Mouse (Mus musculus) hindbrain, embryonic 15.5 days (tissue): ENCODE data around the gene Pdxp. TPM values are rescaled to one million over a fixed set of nuclear protein-coding genes. Genes with fewer than 3 reads are reported as not detected.
A peak's percentile ranks its signal among the peaks of the same experiment; 100 is the strongest.

Experiments
- ATAC-seq: fragments of 200-750 bp; cut with Nextera tagmentation; 2 replicates; pipeline ENCODE4 v1.8.0; 2017; ENCODE audit warnings: low read depth, moderate number of reproducible peaks, moderate TSS enrichment; ENCODE audit not compliant: low FRiP score
- H3K27ac ChIP-seq: fragments of 300-500 bp; sonication (generic); replicated peaks from 2 replicates; pipeline ENCODE4 v1.5.1; 2015; ENCODE audit warnings: mild to moderate bottlenecking, inconsistent platforms
- H3K27me3 ChIP-seq: fragments of 300-500 bp; sonication (generic); 2 replicates; pipeline ENCODE4 v1.6.1; 2015; ENCODE audit warnings: control low read depth, inconsistent platforms
- H3K36me3 ChIP-seq: fragments of 300-500 bp; sonication (generic); 2 replicates; pipeline ENCODE4 v1.6.1; 2015; ENCODE audit warnings: control low read depth, inconsistent platforms
- H3K4me1 ChIP-seq: fragments of 300-500 bp; sonication (generic); replicated peaks from 2 replicates; pipeline ENCODE4 v1.6.1; 2015; ENCODE audit warnings: control low read depth, inconsistent platforms
- H3K4me2 ChIP-seq: fragments of 300-500 bp; sonication (generic); 2 replicates; pipeline ENCODE4 v1.6.1; 2015; ENCODE audit warnings: moderate library complexity, mild to moderate bottlenecking, inconsistent platforms
- H3K4me3 ChIP-seq: fragments of 300-500 bp; sonication (generic); 2 replicates; pipeline ENCODE4 v1.5.1; 2015; ENCODE audit warnings: mild to moderate bottlenecking, inconsistent platforms
- H3K9ac ChIP-seq: fragments of 300-500 bp; sonication (generic); 2 replicates; pipeline ENCODE4 v1.6.1; 2015; ENCODE audit warnings: inconsistent platforms
- H3K9me3 ChIP-seq: fragments of 300-500 bp; sonication (generic); 2 replicates; pipeline ENCODE4 v1.6.1; 2016; ENCODE audit warnings: control low read depth, inconsistent platforms
- WGBS: fragments of 180-500 bp; shearing (Covaris S2); methylation state at CpG from one replicate; pipeline ENCODE4 v1.1.7; 2015; 5-methylcytosine and 5-hydroxymethylcytosine counted together
- polyA plus RNA-seq: library from polyadenylated mRNA; unstranded; fragments of >200 nt; fragmentation: Nextera tagmentation; extraction: Ambion mirVana; gene quantifications from 2 replicates; pipeline ENCODE4 v1.2.1, GENCODE M21; 2015

Pdxp gene
- polyA plus RNA-seq, 1 experiment from 2014 or later, result 110 TPM

GRCm38 (mm10) chr15:78934784-78935320 lies 21.1 kb downstream of the Pdxp start, which contains the start of gene Nol12:
Gene Nol12, plus strand, starts transcription at chr15:78934933.
- under 1% methylated on average over 39 of the region's 42 CpGs for WGBS
- Histone ChIP-seq H3K27me3 (no peaks in the 10 kb centered on the region), H3K4me3 (peak within 1 kb of the TSS; percentile 76), H3K27ac (peak within 1 kb of the TSS; percentile 84), H3K4me1 (peaks cover 12% of the 10 kb centered on the region), H3K9me3 (no peaks in the 10 kb centered on the region), H3K9ac (peak within 1 kb of the TSS; percentile 68), H3K36me3 (peaks cover 18% of the 10 kb centered on the region), H3K4me2 (peak within 1 kb of the TSS; percentile 62)
- peak; percentile 90 for ATAC-seq

- WGBS, result 86% methylated on average over 12 of the region's 12 CpGs
- ATAC-seq, result no peak
- Histone ChIP-seq H3K9ac (no peak overlapping the region), H3K4me3 (no peak overlapping the region), H3K9me3 (no peaks in the 10 kb centered on the region), H3K4me1 (peaks cover 12% of the 10 kb centered on the region), H3K27me3 (no peaks in the 10 kb centered on the region), H3K36me3 (peaks cover 32% of the 10 kb centered on the region), H3K27ac (no peak overlapping the region), H3K4me2 (no peak overlapping the region)
Observed at GRCm38 (mm10) chr15:78936403-78936802, 22.7 kb downstream of the Pdxp start.

- no peaks in the 10 kb centered on the region for H3K9me3 ChIP-seq
- no peak overlapping the region for H3K9ac ChIP-seq
- H3K4me2 ChIP-seq, result no peak overlapping the region
- ATAC-seq, result no peak
- no peak overlapping the region for H3K4me3 ChIP-seq
- 76% methylated on average over 10 of the region's 10 CpGs for WGBS
- peaks cover 12% of the 10 kb centered on the region for H3K4me1 ChIP-seq
- H3K36me3 ChIP-seq, result peaks cover 35% of the 10 kb centered on the region
- H3K27ac ChIP-seq, result no peak overlapping the region
- no peaks in the 10 kb centered on the region for H3K27me3 ChIP-seq
Observed at GRCm38 (mm10) chr15:78937311-78937710, 23.6 kb downstream of the Pdxp start.

- WGBS, result 66% methylated on average over 2 of the region's 2 CpGs
- H3K27me3 ChIP-seq, result no peaks in the 10 kb centered on the region
- H3K4me1 ChIP-seq, result peaks cover 18% of the 10 kb centered on the region
- H3K9ac ChIP-seq, result no peak overlapping the region
- no peak overlapping the region for H3K27ac ChIP-seq
- no peak for ATAC-seq
- peaks cover 35% of the 10 kb centered on the region for H3K36me3 ChIP-seq
- no peak overlapping the region for H3K4me3 ChIP-seq
- no peaks in the 10 kb centered on the region for H3K9me3 ChIP-seq
- H3K4me2 ChIP-seq, result no peak overlapping the region
Observed at GRCm38 (mm10) chr15:78937963-78938362, 24.2 kb downstream of the Pdxp start.

- no peak overlapping the region for H3K4me2 ChIP-seq
- ATAC-seq, result no peak
- peaks cover 21% of the 10 kb centered on the region for H3K4me1 ChIP-seq
- H3K27me3 ChIP-seq, result no peaks in the 10 kb centered on the region
- WGBS, result 95% methylated on average over 13 of the region's 13 CpGs
- H3K36me3 ChIP-seq, result peaks cover 35% of the 10 kb centered on the region
- H3K4me3 ChIP-seq, result no peak overlapping the region
- no peak overlapping the region for H3K9ac ChIP-seq
- H3K27ac ChIP-seq, result no peak overlapping the region
- H3K9me3 ChIP-seq, result no peaks in the 10 kb centered on the region
Observed at GRCm38 (mm10) chr15:78940325-78940724, 26.6 kb downstream of the Pdxp start.

- H3K4me3 ChIP-seq, result peak overlapping the region; percentile 27
- ATAC-seq, result peak; percentile 66
- H3K4me2 ChIP-seq, result peak overlapping the region; percentile 53
- H3K9me3 ChIP-seq, result no peaks in the 10 kb centered on the region
- peak overlapping the region; percentile 46; the same call in 1 of the 2 replicates for H3K27ac ChIP-seq
- WGBS, result 4% methylated on average over 9 of the region's 9 CpGs
- no peaks in the 10 kb centered on the region for H3K27me3 ChIP-seq
- peak overlapping the region; percentile 41 for H3K9ac ChIP-seq
- H3K36me3 ChIP-seq, result peaks cover 31% of the 10 kb centered on the region
- H3K4me1 ChIP-seq, result peaks cover 15% of the 10 kb centered on the region
Observed at GRCm38 (mm10) chr15:78942663-78943062, 28.9 kb downstream of the Pdxp start.

- H3K4me3 ChIP-seq, result no peak overlapping the region
- no peaks in the 10 kb centered on the region for H3K27me3 ChIP-seq
- H3K9me3 ChIP-seq, result no peaks in the 10 kb centered on the region
- no peak overlapping the region for H3K4me2 ChIP-seq
- ATAC-seq, result no peak
- no peak overlapping the region for H3K9ac ChIP-seq
- 68% methylated on average over 7 of the region's 7 CpGs for WGBS
- no peak overlapping the region for H3K27ac ChIP-seq
- peaks cover 33% of the 10 kb centered on the region for H3K4me1 ChIP-seq
- H3K36me3 ChIP-seq, result peaks cover 4% of the 10 kb centered on the region; the same call in 1 of the 2 replicates
Observed at GRCm38 (mm10) chr15:78946232-78946631, 32.5 kb downstream of the Pdxp start.

GRCm38 (mm10) chr15:78947657-78948056 lies 33.9 kb downstream of the Pdxp start, which contains the start of gene Triobp:
Gene Triobp, plus strand, starts transcription at chr15:78947724.
- ATAC-seq, result peak; percentile 95
- Histone ChIP-seq H3K36me3 (peaks cover 4% of the 10 kb centered on the region; the same call in 1 of the 2 replicates), H3K27ac (peak within 1 kb of the TSS; percentile 77), H3K9me3 (no peaks in the 10 kb centered on the region), H3K4me2 (peak within 1 kb of the TSS; percentile 56), H3K4me3 (peak within 1 kb of the TSS; percentile 56), H3K27me3 (no peaks in the 10 kb centered on the region), H3K9ac (peak within 1 kb of the TSS; percentile 82), H3K4me1 (peaks cover 29% of the 10 kb centered on the region)
- WGBS, result under 1% methylated on average over 24 of the region's 24 CpGs

GRCm38 (mm10) chr15:78948152-78948725 lies 34.5 kb downstream of the Pdxp start:
- H3K27ac ChIP-seq, result peak overlapping the region; percentile 77
- H3K27me3 ChIP-seq, result no peaks in the 10 kb centered on the region
- ATAC-seq, result peak; percentile 14; the same call in 1 of the 2 replicates
- peaks cover 24% of the 10 kb centered on the region for H3K4me1 ChIP-seq
- H3K9me3 ChIP-seq, result no peaks in the 10 kb centered on the region
- H3K9ac ChIP-seq, result peak overlapping the region; percentile 82
- peak overlapping the region; percentile 56 for H3K4me3 ChIP-seq
- H3K4me2 ChIP-seq, result peak overlapping the region; percentile 56
- peaks cover 4% of the 10 kb centered on the region; the same call in 1 of the 2 replicates for H3K36me3 ChIP-seq
- 1% methylated on average over 11 of the region's 11 CpGs for WGBS

GRCm38 (mm10) chr15:78948883-78949282 lies 35.2 kb downstream of the Pdxp start:
- peaks cover 4% of the 10 kb centered on the region; the same call in 1 of the 2 replicates for H3K36me3 ChIP-seq
- ATAC-seq, result no peak
- no peak overlapping the region for H3K27ac ChIP-seq
- H3K4me2 ChIP-seq, result peak overlapping the region; percentile 56
- 97% methylated on average over 3 of the region's 3 CpGs for WGBS
- peaks cover 23% of the 10 kb centered on the region for H3K4me1 ChIP-seq
- H3K9me3 ChIP-seq, result no peaks in the 10 kb centered on the region
- H3K4me3 ChIP-seq, result peak overlapping the region; percentile 56
- H3K27me3 ChIP-seq, result no peaks in the 10 kb centered on the region
- H3K9ac ChIP-seq, result no peak overlapping the region

GRCm38 (mm10) chr15:78955663-78956062 lies 41.9 kb downstream of the Pdxp start:
- no peak for ATAC-seq
- Histone ChIP-seq H3K9me3 (no peaks in the 10 kb centered on the region), H3K4me3 (no peak overlapping the region), H3K27me3 (no peaks in the 10 kb centered on the region), H3K36me3 (peaks cover 17% of the 10 kb centered on the region), H3K4me1 (peaks cover 3% of the 10 kb centered on the region; the same call in 1 of the 2 replicates), H3K9ac (no peak overlapping the region), H3K4me2 (no peak overlapping the region), H3K27ac (no peak overlapping the region)
- 86% methylated on average over 3 of the region's 3 CpGs for WGBS

GRCm38 (mm10) chr15:78956351-78956750 lies 42.6 kb downstream of the Pdxp start:
- Histone ChIP-seq H3K9me3 (no peaks in the 10 kb centered on the region), H3K4me1 (no peaks in the 10 kb centered on the region), H3K27ac (no peak overlapping the region), H3K27me3 (no peaks in the 10 kb centered on the region), H3K4me3 (no peak overlapping the region), H3K9ac (no peak overlapping the region), H3K36me3 (peaks cover 20% of the 10 kb centered on the region), H3K4me2 (no peak overlapping the region)
- ATAC-seq, result no peak
- 91% methylated on average over 4 of the region's 4 CpGs for WGBS
